Mouse (Mus musculus) erythroblast, embryonic 14.5 days (primary cell): ENCODE results near the gene Nudt22.

ENCODE experiments used
- GATA1 ChIP-seq: IDR thresholded peaks from 2 replicates; pipeline ENCODE4 v1.6.1; 2012; ENCODE audit warnings: low read length, inconsistent platforms, mixed read lengths
- TAL1 ChIP-seq: IDR thresholded peaks from 3 replicates; pipeline ENCODE4 v1.6.1; 2012; ENCODE audit warnings: low read length, inconsistent platforms, mixed read lengths

- TF ChIP-seq GATA1 (no peak), TAL1 (no peak)
Measured at GRCm38 (mm10) chr19:6983621-6984020, 12.3 kb downstream of the Nudt22 start.
